Mouse (Mus musculus): Measurements from ENCODE around the gene Mogat1. TPM values are rescaled to one million over a fixed set of nuclear protein-coding genes. Genes with fewer than 3 reads are reported as not detected.

The Mogat1 gene
- polyA plus RNA-seq, 2 experiments = 0.18 to 0.37 TPM

- Histone ChIP-seq H3K4me2 (replicated peaks; ENCODE audit: low read depth, low read length, severe bottlenecking) (no peak overlapping the region), H3K27ac (replicated peaks; ENCODE audit: low read depth, low read length) (no peak overlapping the region), H3K4me1 (ENCODE audit: control insufficient read depth, insufficient read depth, low read length) (no peaks in the 10 kb centered on the region), H3K9me3 (ENCODE audit: control insufficient read depth, low read length) (no peaks in the 10 kb centered on the region), H3K9ac (ENCODE audit: low read depth, low read length, severe bottlenecking) (no peak overlapping the region), H3K27me3 (ENCODE audit: control insufficient read depth, insufficient read depth, low read length) (no peaks in the 10 kb centered on the region), H3K4me3 (replicated peaks; ENCODE audit: low read length) (no peak overlapping the region), H3K36me3 (ENCODE audit: control insufficient read depth, insufficient read depth, low read length) (no peaks in the 10 kb centered on the region)
- WGBS = 63% methylated on average over 9 of the region's 9 CpGs
- TF ChIP-seq POLR2A (IDR thresholded peaks at IDR 0.05; ENCODE audit: borderline replicate concordance, extremely low read depth, insufficient read depth, insufficient read length) = no peak
- ATAC-seq (ENCODE audit: low FRiP score, low read depth) = no peak
- no peak for DNase-seq (ENCODE audit: low spot score)
These were observed 35.5 kb downstream of the Mogat1 start for GRCm38 (mm10) chr1:78546258-78546657.

- DNase-seq (ENCODE audit: low spot score) = no peak
- H3K27ac ChIP-seq (replicated peaks; ENCODE audit: low read depth, low read length) = no peak overlapping the region
- TF ChIP-seq POLR2A (IDR thresholded peaks at IDR 0.05; ENCODE audit: borderline replicate concordance, extremely low read depth, insufficient read depth, insufficient read length) = no peak
- no peaks in the 10 kb centered on the region for H3K36me3 ChIP-seq (ENCODE audit: control insufficient read depth, insufficient read depth, low read length)
- H3K9me3 ChIP-seq (ENCODE audit: control insufficient read depth, low read length) = no peaks in the 10 kb centered on the region
- WGBS = 60% methylated on average over 6 of the region's 6 CpGs
- H3K27me3 ChIP-seq (ENCODE audit: control insufficient read depth, insufficient read depth, low read length) = no peaks in the 10 kb centered on the region
- no peak overlapping the region for H3K4me3 ChIP-seq (replicated peaks; ENCODE audit: low read length)
- ATAC-seq (ENCODE audit: low FRiP score, low read depth) = no peak
- H3K4me2 ChIP-seq (replicated peaks; ENCODE audit: low read depth, low read length, severe bottlenecking) = no peak overlapping the region
- no peaks in the 10 kb centered on the region for H3K4me1 ChIP-seq (ENCODE audit: control insufficient read depth, insufficient read depth, low read length)
- no peak overlapping the region for H3K9ac ChIP-seq (ENCODE audit: low read depth, low read length, severe bottlenecking)
These were observed 38.2 kb downstream of the Mogat1 start for GRCm38 (mm10) chr1:78548961-78549360.

DNA sequence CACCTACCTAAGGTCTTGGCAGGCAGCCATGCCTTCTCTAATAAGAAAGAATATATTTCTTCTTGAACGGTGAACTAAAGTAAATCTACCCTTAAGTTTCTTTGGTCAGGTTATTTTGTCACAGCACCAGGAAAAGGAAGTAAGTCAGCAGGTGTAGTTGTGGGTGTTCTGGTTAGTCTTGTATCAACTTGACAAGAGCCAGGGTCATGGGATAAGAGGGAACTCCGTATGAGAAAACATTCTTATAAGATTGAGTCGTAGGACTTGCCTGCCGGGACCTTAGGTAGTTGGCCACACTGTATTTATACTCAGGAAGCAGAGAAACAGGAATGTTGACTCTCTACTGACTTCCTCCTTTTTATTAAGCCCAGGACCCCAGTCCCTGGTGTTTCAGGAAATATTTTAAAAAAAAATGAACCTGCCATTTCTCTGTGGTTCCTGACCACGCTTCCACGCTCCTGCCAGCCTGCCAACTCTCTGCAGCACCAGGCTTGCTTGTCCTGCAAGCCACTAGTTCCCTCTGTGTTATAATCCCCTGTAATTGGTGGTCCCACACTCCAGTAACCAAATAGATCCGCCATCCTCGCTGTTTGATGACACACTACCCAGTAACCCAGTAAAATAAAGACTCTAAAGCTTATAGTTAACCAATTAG, 43.3 kb downstream of the Mogat1 start:
- Histone ChIP-seq H3K4me1 (ENCODE audit: control insufficient read depth, insufficient read depth, low read length) (no peaks in the 10 kb centered on the region), H3K27ac (replicated peaks; ENCODE audit: low read depth, low read length) (no peak overlapping the region), H3K27me3 (ENCODE audit: control insufficient read depth, insufficient read depth, low read length) (no peaks in the 10 kb centered on the region), H3K4me2 (replicated peaks; ENCODE audit: low read depth, low read length, severe bottlenecking) (no peak overlapping the region), H3K9me3 (ENCODE audit: control insufficient read depth, low read length) (0 out of 2 replicates have a peak, but pooled peaks cover 4% of the 10 kb centered on the region), H3K4me3 (replicated peaks; ENCODE audit: low read length) (no peak overlapping the region), H3K9ac (ENCODE audit: low read depth, low read length, severe bottlenecking) (no peak overlapping the region), H3K36me3 (ENCODE audit: control insufficient read depth, insufficient read depth, low read length) (no peaks in the 10 kb centered on the region)
- ATAC-seq (ENCODE audit: low FRiP score, low read depth) = no peak
- no peak for DNase-seq (ENCODE audit: low spot score)
- WGBS = 44% methylated on average over 8 of the region's 8 CpGs
- no peak for TF ChIP-seq POLR2A (IDR thresholded peaks at IDR 0.05; ENCODE audit: borderline replicate concordance, extremely low read depth, insufficient read depth, insufficient read length)

GRCm38 (mm10) chr1:78566963-78567362, 56.2 kb downstream of the Mogat1 start:
- peaks cover 7% of the 10 kb centered on the region; the same call in 1 of the 2 replicates for H3K4me1 ChIP-seq (ENCODE audit: control insufficient read depth, insufficient read depth, low read length)
- ATAC-seq (ENCODE audit: low FRiP score, low read depth) (no peak), DNase-seq (ENCODE audit: low spot score) (no peak)
- H3K4me2 ChIP-seq (replicated peaks; ENCODE audit: low read depth, low read length, severe bottlenecking) = no peak overlapping the region
- 56% methylated on average over 2 of the region's 2 CpGs for WGBS
- no peak overlapping the region for H3K4me3 ChIP-seq (replicated peaks; ENCODE audit: low read length)
- no peak for TF ChIP-seq POLR2A (IDR thresholded peaks at IDR 0.05; ENCODE audit: borderline replicate concordance, extremely low read depth, insufficient read depth, insufficient read length)
- H3K9me3 ChIP-seq (ENCODE audit: control insufficient read depth, low read length) = peaks cover 3% of the 10 kb centered on the region; the same call in 1 of the 2 replicates
- H3K27me3 ChIP-seq (ENCODE audit: control insufficient read depth, insufficient read depth, low read length) = no peaks in the 10 kb centered on the region
- no peak overlapping the region for H3K9ac ChIP-seq (ENCODE audit: low read depth, low read length, severe bottlenecking)
- H3K36me3 ChIP-seq (ENCODE audit: control insufficient read depth, insufficient read depth, low read length) = no peaks in the 10 kb centered on the region
- H3K27ac ChIP-seq (replicated peaks; ENCODE audit: low read depth, low read length) = no peak overlapping the region

GRCm38 (mm10) chr1:78567421-78567820, 56.6 kb downstream of the Mogat1 start:
- Histone ChIP-seq H3K27ac (replicated peaks; ENCODE audit: low read depth, low read length) (peak overlapping the region; percentile 16; the same call in 1 of the 2 replicates), H3K36me3 (ENCODE audit: control insufficient read depth, insufficient read depth, low read length) (no peaks in the 10 kb centered on the region), H3K4me1 (ENCODE audit: control insufficient read depth, insufficient read depth, low read length) (peaks cover 7% of the 10 kb centered on the region; the same call in 1 of the 2 replicates), H3K9me3 (ENCODE audit: control insufficient read depth, low read length) (peaks cover 3% of the 10 kb centered on the region; the same call in 1 of the 2 replicates), H3K4me2 (replicated peaks; ENCODE audit: low read depth, low read length, severe bottlenecking) (no peak overlapping the region), H3K9ac (ENCODE audit: low read depth, low read length, severe bottlenecking) (no peak overlapping the region), H3K27me3 (ENCODE audit: control insufficient read depth, insufficient read depth, low read length) (no peaks in the 10 kb centered on the region), H3K4me3 (replicated peaks; ENCODE audit: low read length) (no peak overlapping the region)
- 21% methylated on average over 6 of the region's 6 CpGs for WGBS
- ATAC-seq (ENCODE audit: low FRiP score, low read depth) (no peak), DNase-seq (ENCODE audit: low spot score) (no peak)
- TF ChIP-seq POLR2A (IDR thresholded peaks at IDR 0.05; ENCODE audit: borderline replicate concordance, extremely low read depth, insufficient read depth, insufficient read length) = no peak

Data from limb, embryonic 14.5 days (tissue).